Mouse (Mus musculus): ENCODE data around the gene Arl15. TPM values are rescaled to one million over a fixed set of nuclear protein-coding genes. Genes with fewer than 3 reads are reported as not detected.

Gene Arl15
- polyA plus RNA-seq (2014; fragmentation: Nextera tagmentation; extraction: Ambion mirVana), result 8.7 and 9.1 TPM in 2 replicates

GRCm38 (mm10) chr13:113794039-113794704, at the start of gene Arl15:
Arl15 (plus strand) TSS chr13:113794505.
- Histone ChIP-seq H3K4me3 (ENCODE audit: low read depth, low read length) (peak within 1 kb of the TSS; percentile 87), H3K36me3 (ENCODE audit: control insufficient read depth, insufficient read depth, low read length) (no peaks in the 10 kb centered on the region)
- WGBS, result under 1% methylated on average over 49 of the region's 49 CpGs

GRCm38 (mm10) chr13:113745301-113745700, 49.0 kb upstream of the Arl15 start:
- H3K4me1 ChIP-seq (replicated peaks; ENCODE audit: control insufficient read depth, insufficient read depth, low read length), result no peaks in the 10 kb centered on the region
- DNase-seq (ENCODE audit: low spot score) (no peak), ATAC-seq (replicated peaks; ENCODE audit: low FRiP score) (no peak)
- H3K9me3 ChIP-seq (ENCODE audit: control insufficient read depth, low read length), result no peaks in the 10 kb centered on the region
- no peaks in the 10 kb centered on the region for H3K27me3 ChIP-seq (replicated peaks; ENCODE audit: control insufficient read depth, insufficient read depth, low read length)
- no peak overlapping the region for H3K4me2 ChIP-seq
- no peak overlapping the region for H3K27ac ChIP-seq (ENCODE audit: low read depth, low read length)
- H3K36me3 ChIP-seq (ENCODE audit: control insufficient read depth, insufficient read depth, low read length), result no peaks in the 10 kb centered on the region
- H3K9ac ChIP-seq (ENCODE audit: low read depth, low read length), result no peak overlapping the region
- H3K4me3 ChIP-seq (ENCODE audit: low read depth, low read length), result no peak overlapping the region
- WGBS, result 68% methylated on average over 2 of the region's 2 CpGs

More at GRCm38 (mm10) chr13:113794039-113794704, at the start of gene Arl15:
- DNase-seq (ENCODE audit: low spot score) (peak; percentile 99), ATAC-seq (replicated peaks; ENCODE audit: low FRiP score) (peak; percentile 96)
- Histone ChIP-seq H3K4me2 (peak within 1 kb of the TSS; percentile 94), H3K27ac (ENCODE audit: low read depth, low read length) (peak within 1 kb of the TSS; percentile 91), H3K9ac (ENCODE audit: low read depth, low read length) (peak within 1 kb of the TSS; percentile 92), H3K4me1 (replicated peaks; ENCODE audit: control insufficient read depth, insufficient read depth, low read length) (peaks cover 18% of the 10 kb centered on the region), H3K9me3 (ENCODE audit: control insufficient read depth, low read length) (no peaks in the 10 kb centered on the region), H3K27me3 (replicated peaks; ENCODE audit: control insufficient read depth, insufficient read depth, low read length) (no peaks in the 10 kb centered on the region)

- Histone ChIP-seq H3K4me1 (replicated peaks; ENCODE audit: control insufficient read depth, insufficient read depth, low read length) (no peaks in the 10 kb centered on the region), H3K27ac (ENCODE audit: low read depth, low read length) (no peak overlapping the region), H3K27me3 (replicated peaks; ENCODE audit: control insufficient read depth, insufficient read depth, low read length) (no peaks in the 10 kb centered on the region), H3K36me3 (ENCODE audit: control insufficient read depth, insufficient read depth, low read length) (no peaks in the 10 kb centered on the region), H3K9ac (ENCODE audit: low read depth, low read length) (no peak overlapping the region), H3K9me3 (ENCODE audit: control insufficient read depth, low read length) (no peaks in the 10 kb centered on the region), H3K4me2 (no peak overlapping the region), H3K4me3 (ENCODE audit: low read depth, low read length) (no peak overlapping the region)
- WGBS, result 70% methylated on average over 5 of the region's 5 CpGs
- no peak for ATAC-seq (replicated peaks; ENCODE audit: low FRiP score)
- no peak for DNase-seq (ENCODE audit: low spot score)
These were observed 43.5 kb upstream of the Arl15 start for GRCm38 (mm10) chr13:113750766-113751165.

- Histone ChIP-seq H3K9ac (ENCODE audit: low read depth, low read length) (no peak overlapping the region), H3K4me3 (ENCODE audit: low read depth, low read length) (no peak overlapping the region), H3K36me3 (ENCODE audit: control insufficient read depth, insufficient read depth, low read length) (no peaks in the 10 kb centered on the region), H3K27me3 (replicated peaks; ENCODE audit: control insufficient read depth, insufficient read depth, low read length) (no peaks in the 10 kb centered on the region), H3K9me3 (ENCODE audit: control insufficient read depth, low read length) (no peaks in the 10 kb centered on the region), H3K4me1 (replicated peaks; ENCODE audit: control insufficient read depth, insufficient read depth, low read length) (no peaks in the 10 kb centered on the region), H3K27ac (ENCODE audit: low read depth, low read length) (no peak overlapping the region), H3K4me2 (no peak overlapping the region)
- ATAC-seq (replicated peaks; ENCODE audit: low FRiP score) (no peak), DNase-seq (ENCODE audit: low spot score) (no peak)
- 58% methylated on average over 9 of the region's 9 CpGs for WGBS
These were observed 39.3 kb upstream of the Arl15 start for GRCm38 (mm10) chr13:113754731-113755689.

DNA sequence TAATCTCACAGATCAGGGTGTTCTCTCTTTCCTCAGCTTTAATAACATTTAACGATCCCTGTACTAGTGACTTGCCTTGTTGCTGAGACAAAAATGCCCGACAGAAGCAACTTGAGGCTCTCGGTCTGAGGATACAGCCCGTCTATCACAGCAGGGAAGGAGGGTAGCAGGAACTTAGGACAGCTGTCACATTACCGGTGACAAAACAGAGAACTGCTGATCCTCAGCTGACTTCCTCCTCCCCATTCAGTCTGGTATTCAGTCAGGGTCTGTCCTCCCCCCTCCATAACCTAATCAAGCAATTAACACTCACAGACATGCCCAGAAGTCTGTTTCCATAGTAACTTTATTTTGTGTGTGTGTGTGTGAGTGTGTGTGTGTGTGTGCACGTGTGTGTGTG, 38.5 kb upstream of the Arl15 start:
- H3K4me3 ChIP-seq (ENCODE audit: low read depth, low read length), result no peak overlapping the region
- no peak overlapping the region for H3K27ac ChIP-seq (ENCODE audit: low read depth, low read length)
- no peaks in the 10 kb centered on the region for H3K27me3 ChIP-seq (replicated peaks; ENCODE audit: control insufficient read depth, insufficient read depth, low read length)
- ATAC-seq (replicated peaks; ENCODE audit: low FRiP score) (no peak), DNase-seq (ENCODE audit: low spot score) (no peak)
- 45% methylated on average over 6 of the region's 6 CpGs for WGBS
- H3K9ac ChIP-seq (ENCODE audit: low read depth, low read length), result no peak overlapping the region
- no peak overlapping the region for H3K4me2 ChIP-seq
- no peaks in the 10 kb centered on the region for H3K4me1 ChIP-seq (replicated peaks; ENCODE audit: control insufficient read depth, insufficient read depth, low read length)
- no peaks in the 10 kb centered on the region for H3K9me3 ChIP-seq (ENCODE audit: control insufficient read depth, low read length)
- H3K36me3 ChIP-seq (ENCODE audit: control insufficient read depth, insufficient read depth, low read length), result no peaks in the 10 kb centered on the region

DNA sequence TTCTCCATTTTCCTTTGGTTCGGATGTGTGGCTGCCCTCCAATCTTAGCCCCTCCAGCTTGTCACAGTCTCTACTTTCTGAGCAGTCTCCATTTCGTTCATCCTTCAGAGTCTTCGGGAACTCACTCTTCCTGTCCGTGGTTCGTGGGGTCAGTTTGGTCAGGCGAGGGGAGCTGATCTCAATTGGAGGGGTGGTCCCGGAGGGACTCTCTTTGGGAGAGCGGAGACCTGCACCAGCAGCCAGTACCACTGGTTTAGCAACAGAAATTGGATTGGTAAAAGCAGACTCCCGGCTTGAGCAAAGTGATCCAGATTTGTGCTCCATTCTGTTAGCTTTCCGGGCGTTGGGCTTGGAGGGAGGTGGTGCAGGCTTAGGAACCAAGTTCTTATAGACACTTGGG, 32.6 kb upstream of the Arl15 start:
- DNase-seq (ENCODE audit: low spot score) (no peak), ATAC-seq (replicated peaks; ENCODE audit: low FRiP score) (no peak)
- 90% methylated on average over 11 of the region's 11 CpGs for WGBS
- Histone ChIP-seq H3K9ac (ENCODE audit: low read depth, low read length) (no peak overlapping the region), H3K4me3 (ENCODE audit: low read depth, low read length) (no peak overlapping the region), H3K36me3 (ENCODE audit: control insufficient read depth, insufficient read depth, low read length) (no peaks in the 10 kb centered on the region), H3K9me3 (ENCODE audit: control insufficient read depth, low read length) (no peaks in the 10 kb centered on the region), H3K4me1 (replicated peaks; ENCODE audit: control insufficient read depth, insufficient read depth, low read length) (no peaks in the 10 kb centered on the region), H3K4me2 (no peak overlapping the region), H3K27me3 (replicated peaks; ENCODE audit: control insufficient read depth, insufficient read depth, low read length) (no peaks in the 10 kb centered on the region), H3K27ac (ENCODE audit: low read depth, low read length) (no peak overlapping the region)

DNA sequence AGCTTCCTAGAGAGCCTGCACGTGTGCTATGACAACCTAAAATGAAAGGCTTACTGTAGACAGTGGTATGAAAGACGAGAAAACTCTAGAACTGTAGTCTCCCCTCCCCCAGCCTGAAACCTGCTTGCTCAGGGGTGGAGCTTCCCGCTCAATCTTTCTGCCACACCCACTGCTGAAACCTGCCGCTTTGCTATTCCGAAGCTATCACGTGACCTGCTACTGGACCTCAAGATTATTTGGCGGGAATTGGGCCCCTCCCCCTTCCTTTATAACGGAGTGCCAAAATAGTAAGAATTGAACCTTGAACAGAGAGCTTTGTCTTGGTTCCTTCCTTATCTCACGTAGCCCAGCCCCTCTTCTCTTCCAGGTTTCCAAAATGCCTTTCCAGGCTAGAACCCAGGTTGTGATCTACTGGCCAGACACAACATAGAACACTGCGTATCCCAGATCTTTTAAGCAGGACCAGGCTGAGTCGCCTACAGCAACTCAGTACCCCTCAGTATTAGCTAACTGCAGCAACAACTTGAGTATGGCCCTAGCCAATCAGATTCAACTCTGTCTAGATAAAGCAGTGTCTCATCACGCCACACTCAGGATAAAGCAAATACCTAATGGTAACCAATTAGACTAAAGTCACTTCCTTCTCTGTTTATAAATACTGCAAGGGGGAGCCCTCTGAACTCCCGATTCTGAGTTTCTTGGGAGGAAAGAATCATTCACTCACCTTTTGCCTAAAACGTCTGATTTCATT, 31.4 kb upstream of the Arl15 start:
- Histone ChIP-seq H3K4me2 (no peak overlapping the region), H3K27me3 (replicated peaks; ENCODE audit: control insufficient read depth, insufficient read depth, low read length) (no peaks in the 10 kb centered on the region), H3K27ac (ENCODE audit: low read depth, low read length) (no peak overlapping the region), H3K4me3 (ENCODE audit: low read depth, low read length) (no peak overlapping the region), H3K36me3 (ENCODE audit: control insufficient read depth, insufficient read depth, low read length) (no peaks in the 10 kb centered on the region), H3K9ac (ENCODE audit: low read depth, low read length) (no peak overlapping the region), H3K9me3 (ENCODE audit: control insufficient read depth, low read length) (no peaks in the 10 kb centered on the region), H3K4me1 (replicated peaks; ENCODE audit: control insufficient read depth, insufficient read depth, low read length) (no peaks in the 10 kb centered on the region)
- ATAC-seq (replicated peaks; ENCODE audit: low FRiP score) (no peak), DNase-seq (ENCODE audit: low spot score) (no peak)
- WGBS, result 72% methylated on average over 14 of the region's 14 CpGs

GRCm38 (mm10) chr13:113765411-113765810, 28.9 kb upstream of the Arl15 start:
- H3K4me1 ChIP-seq (replicated peaks; ENCODE audit: control insufficient read depth, insufficient read depth, low read length), result no peaks in the 10 kb centered on the region
- no peak overlapping the region for H3K9ac ChIP-seq (ENCODE audit: low read depth, low read length)
- DNase-seq (ENCODE audit: low spot score) (no peak), ATAC-seq (replicated peaks; ENCODE audit: low FRiP score) (no peak)
- no peaks in the 10 kb centered on the region for H3K36me3 ChIP-seq (ENCODE audit: control insufficient read depth, insufficient read depth, low read length)
- 53% methylated on average over 3 of the region's 3 CpGs for whole genome bisulfite sequencing
- H3K4me3 ChIP-seq (ENCODE audit: low read depth, low read length), result no peak overlapping the region
- H3K4me2 ChIP-seq, result no peak overlapping the region
- H3K27me3 ChIP-seq (replicated peaks; ENCODE audit: control insufficient read depth, insufficient read depth, low read length), result no peaks in the 10 kb centered on the region
- no peaks in the 10 kb centered on the region for H3K9me3 ChIP-seq (ENCODE audit: control insufficient read depth, low read length)
- no peak overlapping the region for H3K27ac ChIP-seq (ENCODE audit: low read depth, low read length)

Measured in liver, embryonic 11.5 days (tissue).